Mouse (Mus musculus) liver, embryonic 14.5 days (tissue): ENCODE measurements around the gene Rfx5. TPM values are rescaled to one million over a fixed set of nuclear protein-coding genes. Genes with fewer than 3 reads are reported as not detected.

Source experiments
- ATAC-seq: fragments of 200-750 bp; cut with Nextera tagmentation; 2 replicates; pipeline ENCODE4 v1.8.0; 2017; ENCODE audit warnings: moderate number of reproducible peaks, mild to moderate bottlenecking, moderate library complexity; ENCODE audit not compliant: insufficient read depth
- DNase-seq, 3 experiments: peaks; one replicate each; pipeline ENCODE4 v3.0.0-alpha.2; 2012 to 2013; ENCODE audit warnings: low read depth in 3 of 3, low spot score in 3 of 3
- H3K27ac ChIP-seq: fragments of 300-500 bp; sonication (generic); 2 replicates; pipeline ENCODE4 v1.5.1; 2014; ENCODE audit warnings: moderate library complexity, mild to moderate bottlenecking, control low read depth, inconsistent platforms
- H3K27me3 ChIP-seq: fragments of 300-500 bp; sonication (generic); 2 replicates; pipeline ENCODE4 v1.6.1; 2014; ENCODE audit warnings: mild to moderate bottlenecking, low read length, moderate library complexity; ENCODE audit not compliant: control insufficient read depth, insufficient read depth
- H3K36me3 ChIP-seq: fragments of 300-500 bp; sonication (generic); replicated peaks from 2 replicates; pipeline ENCODE4 v1.6.1; 2014; ENCODE audit warnings: low read depth; ENCODE audit not compliant: control insufficient read depth, insufficient read depth
- H3K4me1 ChIP-seq, 2 experiments: fragments of 200-500 bp in 1 of 2; fragments of 300-500 bp in 1 of 2; sonication (generic) in 1 of 2; replicated peaks; 2 replicates each; pipeline ENCODE4 v1.6.1; 2012 to 2014; ENCODE audit warnings: antibody characterized with exemption in 1 of 2, inconsistent platforms in 1 of 2, low read length in 1 of 2; ENCODE audit not compliant: control insufficient read depth in 2 of 2, insufficient read depth in 2 of 2
- H3K4me2 ChIP-seq: fragments of 300-500 bp; sonication (generic); 2 replicates; pipeline ENCODE4 v1.6.1; 2014; ENCODE audit warnings: low read depth, mild to moderate bottlenecking, control low read depth, moderate library complexity
- H3K4me3 ChIP-seq, 2 experiments: fragments of 200-500 bp in 1 of 2; fragments of 300-500 bp in 1 of 2; sonication (generic) in 1 of 2; 2 replicates each; pipeline ENCODE4 v1.5.1; 2012 to 2014; ENCODE audit warnings: low read depth in 2 of 2, low read length in 2 of 2, mild to moderate bottlenecking in 2 of 2, control low read depth in 1 of 2, inconsistent platforms in 1 of 2, moderate library complexity in 1 of 2; ENCODE audit not compliant: insufficient read depth in 1 of 2
- H3K9ac ChIP-seq: fragments of 300-500 bp; sonication (generic); replicated peaks from 2 replicates; pipeline ENCODE4 v1.6.1; 2014; ENCODE audit warnings: mild to moderate bottlenecking, control low read depth, moderate library complexity
- H3K9me3 ChIP-seq: fragments of 300-500 bp; sonication (generic); 2 replicates; pipeline ENCODE4 v1.6.1; 2016; ENCODE audit warnings: low read length, mixed read lengths; ENCODE audit not compliant: control insufficient read depth
- CTCF ChIP-seq: IDR thresholded peaks from 2 replicates; pipeline ENCODE4 v1.5.1; 2016; ENCODE audit warnings: antibody characterized with exemption, low read depth, control low read depth
- EP300 ChIP-seq: IDR thresholded peaks from 2 replicates; pipeline ENCODE4 v1.6.1; 2016; ENCODE audit warnings: antibody characterized with exemption, low read depth
- WGBS: fragments of 180-500 bp; shearing (Covaris S2); extraction: QIAGEN DNeasy Blood & Tissue Kit; methylation state at CpG from one replicate; pipeline ENCODE4 v1.1.7; 2014; ENCODE audit not compliant: insufficient replicate concordance; 5-methylcytosine and 5-hydroxymethylcytosine counted together
- polyA plus RNA-seq, 2 experiments: library from polyadenylated mRNA; depleted of rRNA in 1 of 2; stranded (reverse) in 1 of 2; unstranded in 1 of 2; fragments of >200 nt; fragmentation: Nextera tagmentation in 1 of 2; extraction: Ambion mirVana in 1 of 2; gene quantifications; 2 replicates each; pipeline versions ENCODE4 v1.2.1 to v1.2.3; 2012 to 2014

Gene Rfx5
- polyA plus RNA-seq, 2 experiments: 1.5 to 2.3 TPM

DNA sequence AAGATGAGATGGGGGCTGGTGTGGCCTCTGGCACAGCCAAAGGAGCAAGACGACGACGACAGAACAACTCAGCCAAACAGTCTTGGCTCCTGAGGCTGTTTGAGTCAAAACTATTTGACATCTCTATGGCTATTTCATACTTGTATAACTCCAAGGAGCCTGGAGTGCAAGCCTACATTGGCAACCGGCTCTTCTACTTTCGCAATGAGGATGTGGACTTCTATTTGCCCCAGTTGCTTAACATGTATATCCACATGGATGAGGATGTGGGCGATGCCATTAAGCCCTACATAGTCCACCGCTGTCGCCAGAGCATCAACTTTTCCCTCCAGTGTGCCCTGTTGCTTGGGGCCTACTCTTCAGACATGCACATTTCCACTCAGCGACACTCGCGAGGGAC is 30.4 kb downstream of the Rfx5 start:
- DNase-seq (no peak), ATAC-seq (no peak)
- Histone ChIP-seq H3K36me3 (no peaks in the 10 kb centered on the region; the same call in none of the 2 replicates), H3K4me1 (peaks cover 14 to 15% of the 10 kb centered on the region in 2 experiments), H3K9ac (no peak overlapping the region), H3K4me3 (no peak overlapping the region), H3K27me3 (no peaks in the 10 kb centered on the region), H3K27ac (no peak overlapping the region), H3K4me2 (no peak overlapping the region), H3K9me3 (no peaks in the 10 kb centered on the region)
- WGBS: 82% methylated on average over 11 of the region's 11 CpGs
- TF ChIP-seq CTCF (no peak), EP300 (no peak)

- WGBS: 89% methylated on average over 2 of the region's 2 CpGs
- ATAC-seq (no peak), DNase-seq (no peak)
- no peak overlapping the region for H3K4me3 ChIP-seq
- no peaks in the 10 kb centered on the region for H3K9me3 ChIP-seq
- no peak overlapping the region for H3K9ac ChIP-seq
- no peak overlapping the region for H3K27ac ChIP-seq
- no peaks in the 10 kb centered on the region for H3K27me3 ChIP-seq
- no peak overlapping the region for H3K4me2 ChIP-seq
- peaks cover 14 to 15% of the 10 kb centered on the region in 2 experiments for H3K4me1 ChIP-seq
- no peaks in the 10 kb centered on the region; the same call in none of the 2 replicates for H3K36me3 ChIP-seq
- TF ChIP-seq CTCF (no peak), EP300 (no peak)
Measured at GRCm38 (mm10) chr3:94985513-94985912, 31.6 kb downstream of the Rfx5 start.

- Histone ChIP-seq H3K4me2 (no peak overlapping the region), H3K9me3 (no peaks in the 10 kb centered on the region), H3K36me3 (no peaks in the 10 kb centered on the region; the same call in none of the 2 replicates), H3K27ac (no peak overlapping the region), H3K9ac (no peak overlapping the region; the same call in 1 of the 2 replicates), H3K4me1 (peaks cover 14 to 15% of the 10 kb centered on the region in 2 experiments), H3K27me3 (no peaks in the 10 kb centered on the region), H3K4me3 (no peak overlapping the region)
- TF ChIP-seq CTCF: no peak
- ATAC-seq (peak; percentile 80), DNase-seq (peak; percentile 41 to 46 (median 44))
Measured at GRCm38 (mm10) chr3:94987578-94987977, 33.7 kb downstream of the Rfx5 start.

DNA sequence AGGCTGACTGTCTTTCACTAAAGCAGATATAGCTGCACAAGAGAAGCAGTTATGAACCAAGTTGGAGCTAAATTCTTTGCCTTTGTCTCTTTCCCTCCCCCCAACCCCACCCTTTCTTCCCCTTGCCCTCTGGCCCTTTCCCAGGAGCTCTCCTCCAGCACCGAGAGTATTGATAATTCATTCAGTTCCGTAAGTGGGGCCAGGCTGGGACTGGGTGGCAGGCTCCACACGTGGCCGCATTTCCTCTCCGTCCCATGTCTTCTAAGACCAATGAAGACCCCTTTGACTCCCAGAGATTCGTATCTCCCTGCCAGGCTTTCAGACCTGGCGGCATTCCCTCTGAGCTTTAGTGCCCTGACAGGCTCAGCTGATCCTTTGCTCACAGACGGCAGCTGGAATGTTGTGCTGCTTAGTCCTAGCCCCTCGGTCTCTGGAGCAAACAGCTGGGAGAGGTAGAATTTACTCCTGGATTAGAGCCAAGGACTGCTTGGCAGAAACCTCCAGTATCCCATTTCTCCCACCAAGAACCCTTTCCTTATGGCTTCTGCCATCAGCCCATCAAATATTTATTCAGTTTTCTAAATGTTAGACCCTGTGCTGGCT is 35.4 kb downstream of the Rfx5 start:
- H3K4me2 ChIP-seq: no peak overlapping the region
- H3K36me3 ChIP-seq: peaks cover 8% of the 10 kb centered on the region
- H3K4me1 ChIP-seq: peaks cover 14 to 15% of the 10 kb centered on the region in 2 experiments
- H3K9me3 ChIP-seq: no peaks in the 10 kb centered on the region
- TF ChIP-seq EP300 (no peak), CTCF (no peak)
- WGBS: 74% methylated on average over 9 of the region's 9 CpGs
- no peak overlapping the region for H3K4me3 ChIP-seq
- no peaks in the 10 kb centered on the region for H3K27me3 ChIP-seq
- no peak overlapping the region for H3K9ac ChIP-seq
- no peak for DNase-seq
- no peak for ATAC-seq
- H3K27ac ChIP-seq: no peak overlapping the region

- Histone ChIP-seq H3K9me3 (no peaks in the 10 kb centered on the region), H3K9ac (no peak overlapping the region), H3K4me1 (no peaks in the 10 kb centered on the region), H3K36me3 (peaks cover 50% of the 10 kb centered on the region), H3K27me3 (no peaks in the 10 kb centered on the region), H3K4me2 (no peak overlapping the region), H3K27ac (no peak overlapping the region), H3K4me3 (no peak overlapping the region)
- 22% methylated on average over 2 of the region's 2 CpGs for WGBS
- DNase-seq: peak; percentile 49 to 59 (median 52)
- ATAC-seq: no peak
- TF ChIP-seq EP300: no peak
- TF ChIP-seq CTCF: peak; percentile 93
Measured at GRCm38 (mm10) chr3:94996946-94997345, 43.1 kb downstream of the Rfx5 start.
